Mouse (Mus musculus): ENCODE measurements around the gene Tedc2. TPM values are rescaled to one million over a fixed set of nuclear protein-coding genes. Genes with fewer than 3 reads are reported as not detected.

Tedc2 gene
- total and polyA plus RNA-seq, 3 experiments, result 11.8 to 14.5 (median 14.1) TPM

DNA sequence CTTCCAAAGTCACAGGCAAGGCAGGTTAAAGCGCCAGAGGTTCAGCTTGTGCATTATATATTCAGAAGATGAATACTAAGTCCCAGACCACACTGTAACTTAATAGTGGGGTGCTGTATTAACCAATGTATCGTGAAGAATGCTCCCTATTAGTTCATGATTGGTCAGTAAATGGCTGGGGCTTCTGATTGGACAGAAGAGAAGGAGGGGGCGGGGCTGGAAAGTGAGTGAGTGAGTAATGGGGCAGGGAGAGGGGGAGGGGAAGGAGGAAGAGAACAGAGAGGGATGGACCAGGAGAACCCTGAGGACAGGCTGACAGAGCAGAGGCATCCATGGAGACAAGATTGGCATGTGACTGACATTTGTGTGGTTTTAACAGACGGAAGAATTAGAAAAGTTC, 3.8 kb downstream of the Tedc2 start:
- peaks cover 22 to 52% of the 10 kb centered on the region in 2 experiments for H3K36me3 ChIP-seq (replicated peaks in 1 of 2; ENCODE audit: control insufficient read depth in 1 of 2, insufficient read depth in 1 of 2, low read length in 1 of 2)

DNA sequence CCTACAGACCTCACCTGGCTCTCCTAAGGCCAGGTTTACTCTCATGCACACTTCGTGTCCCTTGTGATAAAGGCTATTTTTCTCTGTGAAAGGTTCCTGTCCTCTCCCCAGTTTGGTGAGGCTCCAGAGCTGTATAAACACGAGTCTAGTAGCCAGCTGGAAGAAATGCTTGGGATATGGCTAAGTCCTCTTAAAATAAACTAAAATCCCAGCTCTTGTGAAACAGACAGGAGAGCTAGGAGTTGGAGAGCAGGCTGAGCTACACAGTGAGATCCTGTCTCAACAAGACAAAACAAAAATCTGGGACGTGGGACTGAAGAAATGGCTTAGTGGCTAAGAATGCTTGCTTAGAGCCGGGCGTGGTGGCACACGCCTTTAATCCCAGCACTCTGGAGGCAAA, 7.5 kb downstream of the Tedc2 start:
- Histone ChIP-seq H3K79me2 (replicated peaks; ENCODE audit: control insufficient read depth, extremely low read depth, insufficient read depth, poor library complexity, severe bottlenecking) (no peaks in the 10 kb centered on the region), H3K4me1 (ENCODE audit: control insufficient read depth in 1 of 2, insufficient read depth in 2 of 2) (no peaks in the 10 kb centered on the region), H3K4me2 (ENCODE audit: insufficient read depth, low read depth, poor library complexity, severe bottlenecking) (no peak overlapping the region), H3K9ac (ENCODE audit: insufficient read depth, low read depth) (no peak overlapping the region), H3K4me3 (replicated peaks in 1 of 3; ENCODE audit: low read depth in 2 of 3, low read length in 2 of 3, poor library complexity in 1 of 3) (no peak overlapping the region), H3K36me3 (replicated peaks in 1 of 2; ENCODE audit: control insufficient read depth in 1 of 2, insufficient read depth in 1 of 2, low read length in 1 of 2) (peaks cover 20 to 43% of the 10 kb centered on the region in 2 experiments), H3K27ac (ENCODE audit: insufficient read depth, low read depth) (no peak overlapping the region), H3K27me3 (replicated peaks) (no peaks in the 10 kb centered on the region), H3K9me3 (replicated peaks; ENCODE audit: low read length) (no peaks in the 10 kb centered on the region)
- in situ Hi-C loops (cut with MboI; ENCODE audit: low pct_ligation_motif_present, low pct_unique_long_range_greater_than_20kb, low sequenced_read_pairs) (no loop called here), dilution Hi-C loops (cut with MboI; ENCODE audit: extremely low pct_ligation_motif_present, extremely low pct_unique_long_range_greater_than_20kb, low sequenced_read_pairs) (no loop called here)
- no peak for DNase-seq (ENCODE audit: extremely low read depth)
- TF ChIP-seq RAD21 (IDR thresholded peaks at IDR 0.05; ENCODE audit: low read depth, low read length) (no peak), JUN (IDR thresholded peaks at IDR 0.05; ENCODE audit: insufficient read depth, low read depth, low read length) (no peak), POLR2A (IDR thresholded peaks at IDR 0.05; ENCODE audit: low read depth, low read length) (no peak), IRF4 (IDR thresholded peaks at IDR 0.05; ENCODE audit: low read depth, low read length) (no peak), CTCF (conservative IDR thresholded peaks at IDR 0.05 in 1 of 2, IDR thresholded peaks at IDR 0.05 in 1 of 2; ENCODE audit: low read depth in 2 of 2, low read length in 2 of 2) (no peak), PAX5 (IDR thresholded peaks at IDR 0.05; ENCODE audit: low read length) (no peak), USF2 (conservative IDR thresholded peaks at IDR 0.05; ENCODE audit: low read depth, low read length) (no peak), POLR2AphosphoS2 (IDR thresholded peaks at IDR 0.05; ENCODE audit: low read depth, low read length) (no peak), RCOR1 (conservative IDR thresholded peaks at IDR 0.05; ENCODE audit: low read depth, low read length) (no peak), ETS1 (conservative IDR thresholded peaks at IDR 0.05; ENCODE audit: low read depth, low read length) (no peak), ELF1 (IDR thresholded peaks at IDR 0.05; ENCODE audit: low read depth, low read length) (no peak), EP300 (IDR thresholded peaks at IDR 0.05; ENCODE audit: low read length) (no peak), GABPA (IDR thresholded peaks at IDR 0.05; ENCODE audit: insufficient replicate concordance, low read depth, low read length) (no peak), MAZ (IDR thresholded peaks at IDR 0.05; ENCODE audit: low read depth, low read length) (no peak), ZMIZ1 (IDR thresholded peaks at IDR 0.05; ENCODE audit: low read depth, low read length) (no peak), TCF12 (IDR thresholded peaks at IDR 0.05; ENCODE audit: low read depth, low read length) (no peak)

More for the DNA sequence above, 3.8 kb downstream of the Tedc2 start:
- peak; percentile 48 for DNase-seq (ENCODE audit: extremely low read depth)
- Histone ChIP-seq H3K4me1 (ENCODE audit: control insufficient read depth in 1 of 2, insufficient read depth in 2 of 2) (peaks cover 7 to 18% of the 10 kb centered on the region in 2 experiments), H3K4me2 (ENCODE audit: insufficient read depth, low read depth, poor library complexity, severe bottlenecking) (no peak overlapping the region), H3K79me2 (replicated peaks; ENCODE audit: control insufficient read depth, extremely low read depth, insufficient read depth, poor library complexity, severe bottlenecking) (no peaks in the 10 kb centered on the region; the same call in 1 of the 2 replicates), H3K9ac (ENCODE audit: insufficient read depth, low read depth) (no peak overlapping the region), H3K27ac (ENCODE audit: insufficient read depth, low read depth) (no peak overlapping the region), H3K27me3 (replicated peaks) (no peaks in the 10 kb centered on the region), H3K4me3 (replicated peaks in 1 of 3; ENCODE audit: low read depth in 2 of 3, low read length in 2 of 3, poor library complexity in 1 of 3) (no peak overlapping the region), H3K9me3 (replicated peaks; ENCODE audit: low read length) (no peaks in the 10 kb centered on the region)
- dilution Hi-C loops (cut with MboI; ENCODE audit: extremely low pct_ligation_motif_present, extremely low pct_unique_long_range_greater_than_20kb, low sequenced_read_pairs), result no loop called here
- in situ Hi-C loops (cut with MboI; ENCODE audit: low pct_ligation_motif_present, low pct_unique_long_range_greater_than_20kb, low sequenced_read_pairs), result no loop called here
- TF ChIP-seq POLR2A (IDR thresholded peaks at IDR 0.05; ENCODE audit: low read depth, low read length), result no peak
- TF ChIP-seq ETS1 (conservative IDR thresholded peaks at IDR 0.05; ENCODE audit: low read depth, low read length), result no peak
- no peak for TF ChIP-seq E2F4 (IDR thresholded peaks at IDR 0.05; ENCODE audit: insufficient replicate concordance, low read depth, low read length)
- peak; percentile 44; the same call in 1 of the 2 replicates for TF ChIP-seq CHD2 (IDR thresholded peaks at IDR 0.05; ENCODE audit: low read length)
- no peak for TF ChIP-seq NELFE (IDR thresholded peaks at IDR 0.05; ENCODE audit: low read depth, low read length)
- no peak for TF ChIP-seq NRF1 (IDR thresholded peaks at IDR 0.05; ENCODE audit: low read depth, low read length)
- no peak for TF ChIP-seq USF2 (conservative IDR thresholded peaks at IDR 0.05; ENCODE audit: low read depth, low read length)
- no peak for TF ChIP-seq MAFK (IDR thresholded peaks at IDR 0.05; ENCODE audit: insufficient replicate concordance, low read length)

Measured in CH12.LX (cell line).